Mouse (Mus musculus): Measurements from ENCODE around the gene Lipm. TPM values are rescaled to one million over a fixed set of nuclear protein-coding genes. Genes with fewer than 3 reads are reported as not detected.

Gene Lipm
- polyA plus RNA-seq, 1 experiment from 2014 or later = not detected

DNA sequence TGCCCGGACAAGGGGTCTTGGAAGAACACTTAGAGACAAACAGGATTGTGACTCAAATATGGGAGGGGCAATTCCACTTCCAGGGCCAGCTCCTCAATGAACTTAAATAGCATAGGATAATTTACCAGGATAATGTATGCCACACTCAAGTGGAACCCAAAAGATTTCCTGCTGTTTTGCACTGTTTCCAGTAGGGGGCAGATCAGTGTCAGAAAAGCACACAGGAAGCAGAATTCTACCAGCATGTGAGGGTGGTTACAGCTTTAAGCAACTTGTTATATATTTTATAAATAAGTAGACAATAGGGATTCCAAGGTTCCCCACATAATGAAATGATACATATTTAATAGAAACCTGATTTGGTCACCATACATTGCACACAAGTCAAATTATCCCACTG, 51.2 kb downstream of the Lipm start:
- Histone ChIP-seq H3K9ac (no peak overlapping the region), H3K9me3 (ENCODE audit: control insufficient read depth, low read length) (no peaks in the 10 kb centered on the region), H3K27me3 (ENCODE audit: control insufficient read depth, insufficient read depth, low read length) (no peaks in the 10 kb centered on the region), H3K4me1 (replicated peaks; ENCODE audit: control insufficient read depth, insufficient read depth, low read length) (no peaks in the 10 kb centered on the region), H3K27ac (no peak overlapping the region), H3K4me2 (replicated peaks) (no peak overlapping the region), H3K4me3 (replicated peaks; ENCODE audit: low read length) (no peak overlapping the region), H3K36me3 (replicated peaks; ENCODE audit: control insufficient read depth, insufficient read depth) (no peaks in the 10 kb centered on the region)
- ATAC-seq (ENCODE audit: low FRiP score) (no peak), DNase-seq (ENCODE audit: low spot score) (peak; percentile 41)
- 88% methylated on average over 1 of the region's 1 CpGs for WGBS

DNA sequence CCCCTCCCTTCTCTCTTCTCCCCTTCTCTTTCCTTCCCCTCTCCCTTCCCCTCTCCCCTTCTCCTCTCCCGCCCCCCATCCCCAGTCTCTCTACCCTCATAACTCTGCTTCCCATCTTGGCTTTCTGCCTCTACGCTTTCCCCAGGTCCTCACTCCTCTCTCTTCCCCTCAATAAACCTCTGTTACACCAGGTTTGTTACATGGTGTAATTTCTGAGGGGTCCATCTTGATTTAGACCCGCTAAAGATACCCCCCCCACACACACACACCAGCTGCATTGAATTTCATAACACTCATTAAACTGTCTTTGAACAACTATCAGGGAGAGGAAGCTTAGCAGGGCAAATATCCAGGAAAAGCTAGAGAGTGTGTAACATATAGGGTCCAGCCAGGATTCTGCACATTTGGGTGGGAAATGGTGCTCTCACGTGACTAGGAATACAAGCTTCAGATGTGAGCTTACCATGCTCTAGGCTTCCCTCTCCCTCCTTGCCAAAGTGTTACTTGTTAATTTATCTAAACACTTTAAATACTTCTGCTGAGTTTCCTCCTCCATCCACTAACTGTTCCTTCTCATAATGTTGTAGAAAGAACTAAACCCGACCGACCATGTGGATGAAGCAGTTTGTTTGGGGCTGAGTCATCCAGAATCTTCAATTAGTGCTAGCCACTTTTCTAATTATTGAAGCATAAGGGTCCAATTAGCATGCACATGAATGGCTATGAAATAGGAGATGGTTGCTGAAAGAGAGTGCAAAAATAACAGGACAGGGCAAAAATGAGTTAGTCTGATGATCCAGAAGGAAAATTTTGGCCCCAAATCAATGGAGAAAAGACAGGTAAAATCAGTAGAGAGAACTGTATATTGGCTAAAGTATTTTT, 52.8 kb downstream of the Lipm start:
- Histone ChIP-seq H3K36me3 (replicated peaks; ENCODE audit: control insufficient read depth, insufficient read depth) (no peaks in the 10 kb centered on the region), H3K4me1 (replicated peaks; ENCODE audit: control insufficient read depth, insufficient read depth, low read length) (no peaks in the 10 kb centered on the region), H3K9me3 (ENCODE audit: control insufficient read depth, low read length) (no peaks in the 10 kb centered on the region), H3K27ac (no peak overlapping the region), H3K9ac (no peak overlapping the region), H3K4me3 (replicated peaks; ENCODE audit: low read length) (no peak overlapping the region), H3K4me2 (replicated peaks) (no peak overlapping the region), H3K27me3 (ENCODE audit: control insufficient read depth, insufficient read depth, low read length) (no peaks in the 10 kb centered on the region)
- WGBS = 86% methylated on average over 6 of the region's 6 CpGs
- ATAC-seq (ENCODE audit: low FRiP score) = no peak
- no peak for DNase-seq (ENCODE audit: low spot score)

GRCm38 (mm10) chr19:34162693-34163092, 62.0 kb downstream of the Lipm start:
- Histone ChIP-seq H3K27me3 (ENCODE audit: control insufficient read depth, insufficient read depth, low read length) (no peaks in the 10 kb centered on the region), H3K9ac (no peak overlapping the region), H3K4me3 (replicated peaks; ENCODE audit: low read length) (no peak overlapping the region), H3K36me3 (replicated peaks; ENCODE audit: control insufficient read depth, insufficient read depth) (no peaks in the 10 kb centered on the region), H3K9me3 (ENCODE audit: control insufficient read depth, low read length) (no peaks in the 10 kb centered on the region), H3K27ac (no peak overlapping the region), H3K4me1 (replicated peaks; ENCODE audit: control insufficient read depth, insufficient read depth, low read length) (no peaks in the 10 kb centered on the region), H3K4me2 (replicated peaks) (no peak overlapping the region)
- DNase-seq (ENCODE audit: low spot score) (no peak), ATAC-seq (ENCODE audit: low FRiP score) (no peak)
- WGBS = 91% methylated on average over 5 of the region's 5 CpGs

DNA sequence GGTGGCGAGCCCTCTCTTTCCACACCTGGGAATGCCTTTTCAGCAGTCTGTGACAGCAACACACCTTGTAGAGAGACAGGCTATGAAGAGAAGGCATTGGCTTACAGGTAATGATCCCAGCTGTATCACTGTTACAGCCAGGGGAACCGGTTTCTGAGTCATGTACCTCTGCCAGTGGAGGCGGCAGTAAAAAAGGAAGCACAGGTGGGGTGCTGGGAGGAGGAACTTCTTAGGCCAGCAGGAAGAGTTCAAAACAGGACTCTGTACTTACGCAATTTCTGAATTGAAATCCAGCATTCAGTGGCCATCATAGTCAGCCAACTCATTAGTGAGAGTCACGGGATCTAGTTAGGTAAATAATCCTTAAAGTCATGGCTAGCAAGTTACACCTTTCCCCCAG, 65.2 kb downstream of the Lipm start, which contains the start of gene Ankrd22:
TSS of gene Ankrd22 (minus strand) at position 163 of the 400 bp plus-strand sequence.
- Histone ChIP-seq H3K27ac (no peak within 1 kb of the TSS), H3K4me1 (replicated peaks; ENCODE audit: control insufficient read depth, insufficient read depth, low read length) (no peaks in the 10 kb centered on the region), H3K4me3 (replicated peaks; ENCODE audit: low read length) (no peak within 1 kb of the TSS), H3K9ac (no peak within 1 kb of the TSS), H3K36me3 (replicated peaks; ENCODE audit: control insufficient read depth, insufficient read depth) (no peaks in the 10 kb centered on the region), H3K27me3 (ENCODE audit: control insufficient read depth, insufficient read depth, low read length) (no peaks in the 10 kb centered on the region), H3K9me3 (ENCODE audit: control insufficient read depth, low read length) (no peaks in the 10 kb centered on the region), H3K4me2 (replicated peaks) (no peak within 1 kb of the TSS)
- WGBS = 78% methylated on average over 5 of the region's 5 CpGs
- ATAC-seq (ENCODE audit: low FRiP score) (no peak), DNase-seq (ENCODE audit: low spot score) (no peak)

- no peak overlapping the region for H3K27ac ChIP-seq
- WGBS = 65% methylated on average over 4 of the region's 4 CpGs
- H3K9ac ChIP-seq = no peak overlapping the region
- H3K4me1 ChIP-seq (replicated peaks; ENCODE audit: control insufficient read depth, insufficient read depth, low read length) = no peaks in the 10 kb centered on the region
- H3K9me3 ChIP-seq (ENCODE audit: control insufficient read depth, low read length) = no peaks in the 10 kb centered on the region
- no peaks in the 10 kb centered on the region for H3K27me3 ChIP-seq (ENCODE audit: control insufficient read depth, insufficient read depth, low read length)
- no peak overlapping the region for H3K4me2 ChIP-seq (replicated peaks)
- H3K36me3 ChIP-seq (replicated peaks; ENCODE audit: control insufficient read depth, insufficient read depth) = no peaks in the 10 kb centered on the region
- H3K4me3 ChIP-seq (replicated peaks; ENCODE audit: low read length) = no peak overlapping the region
- ATAC-seq (ENCODE audit: low FRiP score) = no peak
- DNase-seq (ENCODE audit: low spot score) = no peak
These were observed 65.7 kb downstream of the Lipm start for GRCm38 (mm10) chr19:34166386-34166785.

DNA sequence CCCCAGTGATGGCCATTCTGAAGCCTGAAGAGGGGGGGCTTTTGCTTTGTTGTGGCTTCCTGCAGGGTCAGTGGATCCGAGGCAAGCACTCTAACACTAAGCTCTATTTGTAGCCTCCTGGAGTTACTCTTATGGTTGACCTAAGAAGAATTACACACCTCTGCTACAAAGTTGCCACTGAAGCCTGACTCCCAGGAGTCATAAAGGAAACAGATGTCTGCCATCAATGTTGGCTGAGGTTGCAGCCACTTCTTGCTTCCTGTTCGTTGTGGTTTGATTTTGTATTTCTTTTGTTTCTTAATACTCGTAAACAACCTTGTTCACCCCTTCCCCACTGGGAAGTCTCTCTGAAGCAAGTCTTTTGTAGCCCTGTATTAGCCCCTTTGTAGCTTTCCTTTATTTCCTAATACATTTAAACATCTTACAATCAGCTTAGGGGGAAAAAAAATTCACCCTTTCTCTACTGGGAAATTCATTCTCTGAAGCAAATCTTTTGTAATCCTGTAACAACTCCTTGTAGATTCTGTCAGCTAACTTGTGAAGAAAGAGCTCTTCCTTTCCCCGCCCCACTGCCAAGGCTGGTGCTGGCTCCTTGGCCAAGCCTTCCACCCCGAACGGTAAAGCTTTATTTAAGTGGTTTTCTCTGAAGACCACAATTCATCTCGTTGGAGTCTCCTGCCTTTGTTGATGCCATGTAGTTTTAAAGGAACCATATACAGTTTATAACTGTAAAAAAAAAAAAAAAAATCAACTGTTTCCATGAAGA, 67.3 kb downstream of the Lipm start:
- WGBS = 49% methylated on average over 7 of the region's 7 CpGs
- Histone ChIP-seq H3K27me3 (ENCODE audit: control insufficient read depth, insufficient read depth, low read length) (no peaks in the 10 kb centered on the region), H3K4me3 (replicated peaks; ENCODE audit: low read length) (no peak overlapping the region), H3K4me2 (replicated peaks) (no peak overlapping the region), H3K9me3 (ENCODE audit: control insufficient read depth, low read length) (no peaks in the 10 kb centered on the region), H3K36me3 (replicated peaks; ENCODE audit: control insufficient read depth, insufficient read depth) (no peaks in the 10 kb centered on the region), H3K9ac (no peak overlapping the region), H3K4me1 (replicated peaks; ENCODE audit: control insufficient read depth, insufficient read depth, low read length) (no peaks in the 10 kb centered on the region), H3K27ac (no peak overlapping the region)
- ATAC-seq (ENCODE audit: low FRiP score) = no peak
- DNase-seq (ENCODE audit: low spot score) = no peak

DNA sequence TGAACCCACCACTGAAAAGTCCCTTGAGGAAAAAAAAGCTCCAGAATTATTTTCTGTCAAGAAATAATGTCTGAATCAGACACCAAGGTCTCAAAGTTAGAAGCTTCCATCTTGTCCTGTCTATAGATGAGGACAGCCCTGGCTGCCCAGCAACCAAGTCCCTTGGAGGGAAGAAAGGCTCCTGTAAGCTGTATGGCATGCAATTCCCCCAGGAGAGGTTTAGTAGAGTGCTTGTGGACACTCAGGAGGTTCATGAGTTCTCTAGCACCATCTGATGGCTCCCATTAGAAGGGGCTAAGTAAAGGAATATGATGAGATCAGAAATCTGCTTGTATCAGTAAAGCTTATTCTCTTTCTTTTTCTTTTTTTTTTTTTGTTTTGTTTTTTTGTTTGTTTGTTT, 68.4 kb downstream of the Lipm start:
- Histone ChIP-seq H3K36me3 (replicated peaks; ENCODE audit: control insufficient read depth, insufficient read depth) (no peaks in the 10 kb centered on the region), H3K9ac (no peak overlapping the region), H3K27me3 (ENCODE audit: control insufficient read depth, insufficient read depth, low read length) (no peaks in the 10 kb centered on the region), H3K4me2 (replicated peaks) (no peak overlapping the region), H3K27ac (no peak overlapping the region), H3K4me3 (replicated peaks; ENCODE audit: low read length) (no peak overlapping the region), H3K4me1 (replicated peaks; ENCODE audit: control insufficient read depth, insufficient read depth, low read length) (no peaks in the 10 kb centered on the region), H3K9me3 (ENCODE audit: control insufficient read depth, low read length) (no peaks in the 10 kb centered on the region)
- no peak for ATAC-seq (ENCODE audit: low FRiP score)
- DNase-seq (ENCODE audit: low spot score) = no peak

DNA sequence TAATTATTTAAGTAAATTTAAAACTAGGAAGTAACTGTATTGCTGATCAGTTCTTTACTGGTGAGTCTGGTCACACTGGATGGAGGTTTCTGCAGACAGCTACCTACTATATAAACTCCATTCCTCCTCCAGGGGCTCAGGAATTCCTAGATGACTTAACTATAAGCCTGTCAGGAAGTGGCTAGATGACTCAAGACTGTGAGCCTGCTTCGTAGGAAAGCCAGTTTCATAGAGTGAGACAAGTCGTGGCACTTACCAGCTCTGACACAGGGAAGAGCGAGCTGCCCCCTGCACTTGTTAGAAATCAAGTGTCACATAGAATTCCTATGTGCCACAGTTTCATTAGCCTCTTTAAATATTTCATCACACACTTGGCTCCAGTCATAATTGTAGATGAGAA, 70.4 kb downstream of the Lipm start:
- Histone ChIP-seq H3K27me3 (ENCODE audit: control insufficient read depth, insufficient read depth, low read length) (no peaks in the 10 kb centered on the region), H3K9ac (no peak overlapping the region), H3K4me2 (replicated peaks) (no peak overlapping the region), H3K4me1 (replicated peaks; ENCODE audit: control insufficient read depth, insufficient read depth, low read length) (no peaks in the 10 kb centered on the region), H3K4me3 (replicated peaks; ENCODE audit: low read length) (no peak overlapping the region), H3K36me3 (replicated peaks; ENCODE audit: control insufficient read depth, insufficient read depth) (no peaks in the 10 kb centered on the region), H3K9me3 (ENCODE audit: control insufficient read depth, low read length) (no peaks in the 10 kb centered on the region), H3K27ac (no peak overlapping the region)
- 73% methylated on average over 3 of the region's 3 CpGs for WGBS
- ATAC-seq (ENCODE audit: low FRiP score) = no peak
- no peak for DNase-seq (ENCODE audit: low spot score)

Data from hindbrain, embryonic 14.5 days (tissue).